Mouse (Mus musculus): ENCODE data around the gene Gnaz.
"Not testable (repeated sequence)": the region's sequence is repeated elsewhere in the genome, so short reads cannot be mapped to it uniquely, and the experiment has no call there.

Gene Gnaz

GRCm38 (mm10) chr10:75026491-75026890 lies 59.5 kb downstream of the Gnaz start:
- DNase-seq (ENCODE audit: low read depth in 1 of 2, low spot score in 2 of 2), result no peak

GRCm38 (mm10) chr10:75028743-75029142 lies 61.8 kb downstream of the Gnaz start:
- no peak for DNase-seq (ENCODE audit: low read depth in 1 of 2, low spot score in 2 of 2)

- no peak for DNase-seq (ENCODE audit: low read depth in 1 of 2, low spot score in 2 of 2)
These were observed 62.7 kb downstream of the Gnaz start for GRCm38 (mm10) chr10:75029677-75030076.

GRCm38 (mm10) chr10:75030234-75030633 lies 63.3 kb downstream of the Gnaz start:
- DNase-seq (ENCODE audit: low read depth in 1 of 2, low spot score in 2 of 2), result no peak

- no peak for DNase-seq (ENCODE audit: low read depth in 1 of 2, low spot score in 2 of 2)
These were observed 64.6 kb downstream of the Gnaz start for GRCm38 (mm10) chr10:75031345-75032114.

GRCm38 (mm10) chr10:75032395-75032794 lies 65.4 kb downstream of the Gnaz start, which contains the start of gene Rsph14:
Gene Rsph14, minus strand, starts transcription at chr10:75032586.
- DNase-seq (ENCODE audit: low read depth in 1 of 2, low spot score in 2 of 2), result no peak

- peak in 1 of 2 experiments; percentile 35 for DNase-seq (ENCODE audit: low read depth in 1 of 2, low spot score in 2 of 2)
These were observed 70.0 kb downstream of the Gnaz start, which contains the start of gene Rab36 for GRCm38 (mm10) chr10:75036883-75037379. Gene Rab36, plus strand, starts transcription at chr10:75037058.

- not testable (repeated sequence) for DNase-seq (ENCODE audit: low read depth in 1 of 2, low spot score in 2 of 2)
These were observed 75.1 kb downstream of the Gnaz start for GRCm38 (mm10) chr10:75042060-75042459.

GRCm38 (mm10) chr10:75044459-75044858 lies 77.5 kb downstream of the Gnaz start:
- DNase-seq (ENCODE audit: low read depth in 1 of 2, low spot score in 2 of 2), result no peak

GRCm38 (mm10) chr10:75045831-75046230 lies 78.9 kb downstream of the Gnaz start:
- no peak for DNase-seq (ENCODE audit: low read depth in 1 of 2, low spot score in 2 of 2)

GRCm38 (mm10) chr10:75048711-75049110 lies 81.7 kb downstream of the Gnaz start:
- no peak for DNase-seq (ENCODE audit: low read depth in 1 of 2, low spot score in 2 of 2)

- DNase-seq (ENCODE audit: low read depth in 1 of 2, low spot score in 2 of 2), result no peak
These were observed 84.5 kb downstream of the Gnaz start for GRCm38 (mm10) chr10:75051364-75052074.

- DNase-seq (ENCODE audit: low read depth in 1 of 2, low spot score in 2 of 2), result no peak
These were observed 85.9 kb downstream of the Gnaz start for GRCm38 (mm10) chr10:75052902-75053301.

GRCm38 (mm10) chr10:75053655-75054054 lies 86.7 kb downstream of the Gnaz start:
- DNase-seq (ENCODE audit: low read depth in 1 of 2, low spot score in 2 of 2), result no peak

- no peak for DNase-seq (ENCODE audit: low read depth in 1 of 2, low spot score in 2 of 2)
These were observed 87.1 kb downstream of the Gnaz start for GRCm38 (mm10) chr10:75054125-75054524.

- DNase-seq (ENCODE audit: low read depth in 1 of 2, low spot score in 2 of 2), result peak; percentile 57 to 74
These were observed 88.7 kb downstream of the Gnaz start for GRCm38 (mm10) chr10:75055672-75056071.

- no peak for DNase-seq (ENCODE audit: low read depth in 1 of 2, low spot score in 2 of 2)
These were observed 89.3 kb downstream of the Gnaz start for GRCm38 (mm10) chr10:75056255-75056654.

GRCm38 (mm10) chr10:75058336-75058735 lies 91.4 kb downstream of the Gnaz start:
- DNase-seq (ENCODE audit: low read depth in 1 of 2, low spot score in 2 of 2), result no peak

GRCm38 (mm10) chr10:75058761-75059395 lies 91.9 kb downstream of the Gnaz start:
- no peak for DNase-seq (ENCODE audit: low read depth in 1 of 2, low spot score in 2 of 2)

GRCm38 (mm10) chr10:75059396-75059795 lies 92.4 kb downstream of the Gnaz start:
- DNase-seq (ENCODE audit: low read depth in 1 of 2, low spot score in 2 of 2), result peak in 1 of 2 experiments; percentile 48

- peak; percentile 56 to 60 for DNase-seq (ENCODE audit: low read depth in 1 of 2, low spot score in 2 of 2)
These were observed 93.4 kb downstream of the Gnaz start, which contains the start of gene Bcr for GRCm38 (mm10) chr10:75060217-75060842. Gene Bcr, plus strand, starts transcription at chr10:75060592.
